Mouse (Mus musculus) CH12.LX (cell line): Measurements from ENCODE around the gene Insig2. TPM values are rescaled to one million over a fixed set of nuclear protein-coding genes. Genes with fewer than 3 reads are reported as not detected.

Source experiments
- DNase-seq: peaks from one replicate; pipeline ENCODE4 v3.0.0-alpha.2; 2013; ENCODE audit errors: extremely low read depth
- H3K27ac ChIP-seq: 2 replicates; pipeline ENCODE4 v1.5.1; 2012; ENCODE audit warnings: low read depth, mild to moderate bottlenecking, control low read depth, moderate library complexity; ENCODE audit not compliant: insufficient read depth
- H3K27me3 ChIP-seq: replicated peaks from 2 replicates; pipeline ENCODE3; 2012; ENCODE audit warnings: inconsistent platforms
- H3K36me3 ChIP-seq, 2 experiments: replicated peaks in 1 of 2; 2 replicates each; pipeline versions ENCODE3 to v1.6.1; 2012; ENCODE audit warnings: inconsistent platforms in 1 of 2, low read length in 1 of 2, mild to moderate bottlenecking in 1 of 2, mixed read lengths in 1 of 2, moderate library complexity in 1 of 2; ENCODE audit not compliant: control insufficient read depth in 1 of 2, insufficient read depth in 1 of 2
- H3K4me1 ChIP-seq, 2 experiments: 2 replicates each; pipeline ENCODE4 v1.6.1; 2012; ENCODE audit warnings: inconsistent platforms in 1 of 2, moderate library complexity in 1 of 2; ENCODE audit not compliant: insufficient read depth in 2 of 2, control insufficient read depth in 1 of 2
- H3K4me2 ChIP-seq: 2 replicates; pipeline ENCODE4 v1.6.1; 2012; ENCODE audit warnings: low read depth, mild to moderate bottlenecking, control low read depth; ENCODE audit not compliant: poor library complexity, insufficient read depth, severe bottlenecking
- H3K4me3 ChIP-seq, 3 experiments: fragments of 150-350 bp in 1 of 3; sonication (generic) in 1 of 3; replicated peaks in 1 of 3; 2 replicates each; pipeline versions ENCODE3 to v1.5.1; 2011 to 2012; ENCODE audit warnings: low read depth in 2 of 3, low read length in 2 of 3, mild to moderate bottlenecking in 2 of 3, moderate library complexity in 2 of 3, control low read depth in 1 of 3, improper control_type of control experiment in 1 of 3, inconsistent platforms in 1 of 3, mixed read lengths in 1 of 3; ENCODE audit not compliant: poor library complexity in 1 of 3
- H3K79me2 ChIP-seq: replicated peaks from 2 replicates; pipeline ENCODE4 v1.6.1; 2012; ENCODE audit warnings: mild to moderate bottlenecking, moderate library complexity; ENCODE audit not compliant: control insufficient read depth, poor library complexity, insufficient read depth, severe bottlenecking; ENCODE audit errors: extremely low read depth
- H3K9ac ChIP-seq: 2 replicates; pipeline ENCODE4 v1.6.1; 2012; ENCODE audit warnings: low read depth, mild to moderate bottlenecking, control low read depth, moderate library complexity; ENCODE audit not compliant: insufficient read depth
- H3K9me3 ChIP-seq: replicated peaks from 2 replicates; pipeline ENCODE3; 2012; ENCODE audit warnings: low read length, inconsistent platforms, mixed read lengths
- BHLHE40 ChIP-seq: IDR thresholded peaks from 2 replicates; pipeline ENCODE4 v1.6.1; 2011; ENCODE audit warnings: mild to moderate bottlenecking, low read depth, low read length, improper control_type of control experiment
- CHD1 ChIP-seq: IDR thresholded peaks from 2 replicates; pipeline ENCODE4 v1.6.1; 2012; ENCODE audit warnings: low read depth, low read length, improper control_type of control experiment, inconsistent platforms
- E2F4 ChIP-seq: IDR thresholded peaks from 2 replicates; pipeline ENCODE4 v1.6.1; 2011; ENCODE audit warnings: low read depth, low read length, improper control_type of control experiment; ENCODE audit not compliant: insufficient replicate concordance
- ETS1 ChIP-seq: conservative IDR thresholded peaks from 2 replicates; pipeline ENCODE4 v1.6.1; 2012; ENCODE audit warnings: low read depth, mild to moderate bottlenecking, inconsistent platforms, low read length, improper control_type of control experiment, moderate library complexity
- JUND ChIP-seq: conservative IDR thresholded peaks from 2 replicates; pipeline ENCODE4 v1.6.1; 2011; ENCODE audit warnings: low read depth, low read length, improper control_type of control experiment
- KAT2A ChIP-seq: IDR thresholded peaks from 2 replicates; pipeline ENCODE4 v1.6.1; 2012; ENCODE audit warnings: low read length, improper control_type of control experiment, inconsistent platforms; ENCODE audit not compliant: insufficient replicate concordance
- MAFK ChIP-seq: IDR thresholded peaks from 2 replicates; pipeline ENCODE4 v1.6.1; 2011; ENCODE audit warnings: low read length, improper control_type of control experiment; ENCODE audit not compliant: insufficient replicate concordance
- MAZ ChIP-seq: IDR thresholded peaks from 2 replicates; pipeline ENCODE4 v1.6.1; 2012; ENCODE audit warnings: low read depth, mild to moderate bottlenecking, inconsistent platforms, low read length, improper control_type of control experiment, moderate library complexity
- POLR2A ChIP-seq: IDR thresholded peaks from 2 replicates; pipeline ENCODE4 v1.6.1; 2011; ENCODE audit warnings: low read depth, mild to moderate bottlenecking, improper control_type of control experiment, low read length
- TBP ChIP-seq: conservative IDR thresholded peaks from 2 replicates; pipeline ENCODE4 v1.6.1; 2011; ENCODE audit warnings: low read depth, low read length, improper control_type of control experiment
- TCF12 ChIP-seq: IDR thresholded peaks from 2 replicates; pipeline ENCODE4 v1.6.1; 2014; ENCODE audit warnings: low read depth, mild to moderate bottlenecking, inconsistent platforms, low read length, improper control_type of control experiment
- UBTF ChIP-seq: IDR thresholded peaks from 2 replicates; pipeline ENCODE4 v1.6.1; 2012; ENCODE audit warnings: low read depth, mild to moderate bottlenecking, inconsistent platforms, low read length, improper control_type of control experiment, moderate library complexity
- USF1 ChIP-seq: IDR thresholded peaks from 2 replicates; pipeline ENCODE4 v1.6.1; 2014; ENCODE audit warnings: low read depth, mild to moderate bottlenecking, inconsistent platforms, low read length, improper control_type of control experiment
- ZC3H11A ChIP-seq: IDR thresholded peaks from 2 replicates; pipeline ENCODE4 v1.6.1; 2012; ENCODE audit warnings: low read depth, mild to moderate bottlenecking, inconsistent platforms, low read length, improper control_type of control experiment
- ZKSCAN1 ChIP-seq: IDR thresholded peaks from 2 replicates; pipeline ENCODE4 v1.6.1; 2012; ENCODE audit warnings: low read depth, inconsistent platforms, low read length, improper control_type of control experiment, borderline replicate concordance
- ZMIZ1 ChIP-seq: IDR thresholded peaks from 2 replicates; pipeline ENCODE4 v1.6.1; 2012; ENCODE audit warnings: low read depth, mild to moderate bottlenecking, inconsistent platforms, low read length, improper control_type of control experiment
- ZNF384 ChIP-seq: IDR thresholded peaks from 2 replicates; pipeline ENCODE4 v1.6.1; 2012; ENCODE audit warnings: low read depth, low read length, improper control_type of control experiment, inconsistent platforms
- dilution Hi-C: fragments of 300-500 bp; cut with MboI; formaldehyde crosslinking; loops from 2 replicates; pipeline ENCODE4 v1.14.3; 2020; ENCODE audit warnings: low sequenced_read_pairs; ENCODE audit not compliant: extremely low pct_unique_long_range_greater_than_20kb, extremely low pct_ligation_motif_present
- in situ Hi-C: fragments of 300-500 bp; cut with MboI; formaldehyde crosslinking; loops from 3 replicates; pipeline ENCODE4 v1.14.3; 2019; ENCODE audit warnings: low sequenced_read_pairs, low pct_ligation_motif_present, low pct_unique_long_range_greater_than_20kb, mixed read lengths
- polyA plus RNA-seq: library from polyadenylated mRNA; unstranded; fragments of >175 nt; gene quantifications from 2 replicates; pipeline ENCODE4 v1.2.1, GENCODE M21; 2012; ENCODE audit warnings: low read depth; ENCODE audit not compliant: insufficient read length
- total RNA-seq, 2 experiments: library from RNA; depleted of rRNA; stranded (reverse); fragments of 300-350 nt in 1 of 2; fragments of >200 nt in 1 of 2; gene quantifications; 2 replicates each; pipeline ENCODE4 v1.2.3; 2012 to 2014

Gene Insig2
- total and polyA plus RNA-seq, 3 experiments = 20.1 to 37.7 (median 21.2) TPM

- no peak overlapping the region for H3K4me3 ChIP-seq
- in situ Hi-C loops = no loop called here
- no peak overlapping the region for H3K27ac ChIP-seq
- no peak overlapping the region for H3K4me2 ChIP-seq
- H3K9me3 ChIP-seq = no peaks in the 10 kb centered on the region
- TF ChIP-seq ZKSCAN1 (no peak), JUND (no peak), UBTF (no peak), ETS1 (no peak), USF1 (no peak), ZNF384 (no peak), TBP (no peak), TCF12 (no peak), BHLHE40 (no peak)
- DNase-seq = no peak
- H3K9ac ChIP-seq = no peak overlapping the region
- H3K36me3 ChIP-seq = no peaks in the 10 kb centered on the region
- H3K79me2 ChIP-seq = no peaks in the 10 kb centered on the region
- H3K4me1 ChIP-seq = peaks cover 12 to 27% of the 10 kb centered on the region in 2 experiments
- dilution Hi-C loops = no loop called here
- no peaks in the 10 kb centered on the region for H3K27me3 ChIP-seq
Observed at GRCm38 (mm10) chr1:121284197-121284596, 48.2 kb downstream of the Insig2 start.

DNA sequence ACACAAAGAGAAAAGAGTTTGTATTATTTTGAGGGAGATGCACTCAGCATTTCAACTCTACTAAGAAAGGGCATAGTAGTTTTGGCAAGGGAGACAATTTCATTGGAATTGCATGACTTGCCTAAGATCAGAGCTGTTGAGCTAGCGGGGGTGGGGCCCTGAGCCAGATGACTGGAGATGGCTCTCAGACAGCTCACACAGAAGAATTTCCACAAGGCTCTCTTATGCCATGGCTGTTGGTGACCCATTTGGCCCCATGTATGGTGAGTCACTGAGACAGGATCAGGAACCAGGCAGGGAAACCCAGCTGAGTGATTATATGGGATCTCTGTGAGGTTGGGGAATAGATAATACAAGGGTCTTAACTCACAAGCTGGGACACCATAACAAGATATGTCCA, 51.9 kb downstream of the Insig2 start:
- Histone ChIP-seq H3K4me1 (peaks cover 36 to 62% of the 10 kb centered on the region in 2 experiments), H3K9ac (no peak overlapping the region), H3K79me2 (no peaks in the 10 kb centered on the region), H3K9me3 (no peaks in the 10 kb centered on the region), H3K27me3 (no peaks in the 10 kb centered on the region), H3K36me3 (no peaks in the 10 kb centered on the region), H3K27ac (no peak overlapping the region), H3K4me3 (no peak overlapping the region), H3K4me2 (no peak overlapping the region)
- no peak for DNase-seq
- dilution Hi-C loops = no loop called here
- in situ Hi-C loops = no loop called here
- TF ChIP-seq KAT2A (no peak), ZMIZ1 (no peak), ZKSCAN1 (no peak)

GRCm38 (mm10) chr1:121278370-121278769, 54.0 kb downstream of the Insig2 start:
- Histone ChIP-seq H3K4me2 (no peak overlapping the region), H3K4me1 (peaks cover 35 to 66% of the 10 kb centered on the region in 2 experiments), H3K9me3 (no peaks in the 10 kb centered on the region), H3K36me3 (no peaks in the 10 kb centered on the region), H3K79me2 (no peaks in the 10 kb centered on the region), H3K9ac (no peak overlapping the region), H3K27me3 (no peaks in the 10 kb centered on the region), H3K27ac (peak overlapping the region; percentile 88; the same call in 1 of the 2 replicates), H3K4me3 (no peak overlapping the region)
- in situ Hi-C loops (no loop called here), dilution Hi-C loops (no loop called here)
- DNase-seq = no peak
- TF ChIP-seq MAFK (no peak), KAT2A (no peak), ZNF384 (no peak), TCF12 (no peak), POLR2A (no peak), ZC3H11A (no peak), ETS1 (no peak), CHD1 (no peak), MAZ (no peak), E2F4 (no peak)
